Mouse (Mus musculus): Measurements from ENCODE around the gene Pjvk. TPM values are rescaled to one million over a fixed set of nuclear protein-coding genes. Genes with fewer than 3 reads are reported as not detected.
A peak's percentile ranks its signal among the peaks of the same experiment; 100 is the strongest.

The Pjvk gene
- polyA plus RNA-seq, 1 experiment from 2014 or later, result 0.61 TPM

GRCm38 (mm10) chr2:76639637-76640036, 8.6 kb upstream of the Pjvk start:
- Histone ChIP-seq H3K36me3 (peaks cover 65% of the 10 kb centered on the region), H3K4me1 (no peaks in the 10 kb centered on the region), H3K27ac (no peak overlapping the region), H3K9me3 (no peaks in the 10 kb centered on the region), H3K4me2 (replicated peaks) (no peak overlapping the region), H3K4me3 (no peak overlapping the region), H3K27me3 (no peaks in the 10 kb centered on the region), H3K9ac (no peak overlapping the region)
- no peak for ATAC-seq (ENCODE audit: insufficient number of reproducible peaks, insufficient read depth, low FRiP score, low TSS enrichment)
- 95% methylated on average over 2 of the region's 2 CpGs for WGBS

DNA sequence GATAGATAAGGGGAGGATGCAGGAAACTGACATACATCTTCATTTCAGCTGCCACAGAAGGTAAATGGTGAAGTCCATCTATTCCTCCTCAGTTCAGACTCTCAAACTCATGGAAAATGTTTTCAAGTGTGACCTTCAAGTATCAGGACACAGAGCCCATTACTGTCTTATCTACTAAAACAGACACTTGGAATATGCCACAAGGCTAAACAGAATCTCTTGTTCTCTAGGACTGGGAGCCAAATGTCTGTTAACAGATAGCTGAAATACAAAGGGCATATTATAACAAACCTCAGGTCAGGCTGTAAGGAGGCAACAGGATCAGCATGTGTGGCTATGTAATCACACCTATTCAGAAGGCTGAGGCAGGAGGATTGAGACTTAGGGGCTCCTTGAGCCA, 4.5 kb upstream of the Pjvk start:
- ATAC-seq (ENCODE audit: insufficient number of reproducible peaks, insufficient read depth, low FRiP score, low TSS enrichment), result no peak
- Histone ChIP-seq H3K27me3 (no peaks in the 10 kb centered on the region), H3K27ac (no peak overlapping the region), H3K36me3 (peaks cover 34% of the 10 kb centered on the region), H3K9me3 (no peaks in the 10 kb centered on the region), H3K4me2 (replicated peaks) (no peak overlapping the region), H3K9ac (no peak overlapping the region), H3K4me3 (no peak overlapping the region), H3K4me1 (peaks cover 9% of the 10 kb centered on the region; the same call in 1 of the 2 replicates)

GRCm38 (mm10) chr2:76647441-76647869, 821 bp upstream of the Pjvk start:
- H3K4me2 ChIP-seq (replicated peaks), result peak overlapping the region; percentile 78
- peak overlapping the region; percentile 82 for H3K4me3 ChIP-seq
- peaks cover 9% of the 10 kb centered on the region; the same call in 1 of the 2 replicates for H3K36me3 ChIP-seq
- under 1% methylated on average over 32 of the region's 32 CpGs for WGBS
- H3K9ac ChIP-seq, result peak overlapping the region; percentile 90
- H3K27me3 ChIP-seq, result no peaks in the 10 kb centered on the region
- ATAC-seq (ENCODE audit: insufficient number of reproducible peaks, insufficient read depth, low FRiP score, low TSS enrichment), result peak; percentile 70
- H3K27ac ChIP-seq, result peak overlapping the region; percentile 91
- peaks cover 9% of the 10 kb centered on the region; the same call in 1 of the 2 replicates for H3K4me1 ChIP-seq
- H3K9me3 ChIP-seq, result no peaks in the 10 kb centered on the region

DNA sequence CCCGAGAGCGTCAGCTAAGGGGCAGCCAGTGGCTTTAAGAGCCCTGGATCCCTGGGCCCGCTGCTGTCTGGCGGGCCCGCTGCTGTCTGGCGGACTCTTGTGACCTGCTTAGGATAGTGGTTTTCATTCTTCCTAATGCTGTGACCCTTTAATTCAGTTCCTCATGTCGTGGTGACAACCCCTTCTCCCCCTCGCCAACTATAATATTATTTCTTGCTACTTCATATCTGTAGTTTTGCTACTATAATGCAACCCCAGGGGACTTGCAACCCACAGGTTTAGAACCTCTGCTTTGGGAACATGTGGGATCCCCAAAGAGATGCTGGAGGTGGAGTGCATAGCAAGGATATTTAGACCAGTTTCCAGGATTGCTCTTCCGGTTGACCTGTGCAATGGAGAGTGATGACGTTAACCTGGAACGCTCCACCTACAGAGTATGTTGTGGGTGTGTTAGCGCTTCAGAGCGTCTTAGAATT, 428 bp downstream of the Pjvk start:
- ATAC-seq (ENCODE audit: insufficient number of reproducible peaks, insufficient read depth, low FRiP score, low TSS enrichment), result peak; percentile 53
- Histone ChIP-seq H3K27me3 (no peaks in the 10 kb centered on the region), H3K9ac (peak overlapping the region; percentile 90), H3K9me3 (no peaks in the 10 kb centered on the region), H3K4me2 (replicated peaks) (peak overlapping the region; percentile 78), H3K4me3 (peak overlapping the region; percentile 82; the same call in 1 of the 2 replicates), H3K4me1 (peaks cover 9% of the 10 kb centered on the region; the same call in 1 of the 2 replicates), H3K36me3 (peaks cover 3% of the 10 kb centered on the region; the same call in 1 of the 2 replicates), H3K27ac (peak overlapping the region; percentile 91)
- WGBS, result 32% methylated on average over 13 of the region's 13 CpGs

GRCm38 (mm10) chr2:76653070-76653469, 4.8 kb downstream of the Pjvk start:
- WGBS, result 88% methylated on average over 4 of the region's 4 CpGs
- Histone ChIP-seq H3K27me3 (no peaks in the 10 kb centered on the region), H3K4me1 (no peaks in the 10 kb centered on the region), H3K4me2 (replicated peaks) (no peak overlapping the region), H3K27ac (no peak overlapping the region), H3K9ac (no peak overlapping the region), H3K4me3 (no peak overlapping the region), H3K36me3 (no peaks in the 10 kb centered on the region), H3K9me3 (no peaks in the 10 kb centered on the region)
- no peak for ATAC-seq (ENCODE audit: insufficient number of reproducible peaks, insufficient read depth, low FRiP score, low TSS enrichment)

GRCm38 (mm10) chr2:76654646-76655045, 6.4 kb downstream of the Pjvk start:
- ATAC-seq (ENCODE audit: insufficient number of reproducible peaks, insufficient read depth, low FRiP score, low TSS enrichment), result no peak
- Histone ChIP-seq H3K9me3 (no peaks in the 10 kb centered on the region), H3K9ac (no peak overlapping the region), H3K27me3 (no peaks in the 10 kb centered on the region), H3K4me2 (replicated peaks) (no peak overlapping the region), H3K36me3 (no peaks in the 10 kb centered on the region), H3K4me3 (no peak overlapping the region), H3K4me1 (no peaks in the 10 kb centered on the region; the same call in 1 of the 2 replicates), H3K27ac (no peak overlapping the region)
- WGBS, result 79% methylated on average over 5 of the region's 5 CpGs

DNA sequence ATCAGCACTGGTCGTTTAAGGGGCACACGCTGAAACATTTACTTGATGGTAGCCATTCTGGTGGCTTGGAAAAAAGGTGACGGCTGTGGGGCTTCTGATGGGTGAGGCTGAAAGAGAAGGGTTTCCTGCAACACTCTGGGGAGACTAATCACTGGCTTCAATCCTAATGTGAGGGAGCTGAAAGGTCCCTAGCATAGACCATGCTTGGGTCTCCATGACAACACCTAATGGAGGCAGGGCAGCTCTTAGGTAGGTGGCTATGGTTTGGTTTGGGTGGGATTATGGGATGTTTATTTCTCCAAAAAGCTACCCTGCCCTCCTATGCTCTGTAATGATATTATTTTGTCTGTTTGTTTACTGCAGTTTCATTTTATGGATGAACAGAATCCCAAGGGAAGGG, 7.2 kb downstream of the Pjvk start:
- H3K27ac ChIP-seq, result no peak overlapping the region
- no peak for ATAC-seq (ENCODE audit: insufficient number of reproducible peaks, insufficient read depth, low FRiP score, low TSS enrichment)
- H3K4me1 ChIP-seq, result no peaks in the 10 kb centered on the region; the same call in 1 of the 2 replicates
- no peaks in the 10 kb centered on the region for H3K36me3 ChIP-seq
- no peak overlapping the region for H3K4me2 ChIP-seq (replicated peaks)
- no peaks in the 10 kb centered on the region for H3K27me3 ChIP-seq
- no peaks in the 10 kb centered on the region for H3K9me3 ChIP-seq
- 80% methylated on average over 3 of the region's 3 CpGs for WGBS
- H3K4me3 ChIP-seq, result no peak overlapping the region
- no peak overlapping the region for H3K9ac ChIP-seq

- H3K36me3 ChIP-seq, result no peaks in the 10 kb centered on the region
Measured at GRCm38 (mm10) chr2:76655982-76656381, 7.7 kb downstream of the Pjvk start.

GRCm38 (mm10) chr2:76658551-76658950, 10.3 kb downstream of the Pjvk start:
- ATAC-seq (ENCODE audit: insufficient number of reproducible peaks, insufficient read depth, low FRiP score, low TSS enrichment), result no peak
- H3K36me3 ChIP-seq, result peaks cover 16% of the 10 kb centered on the region
- H3K4me3 ChIP-seq, result no peak overlapping the region
- H3K9ac ChIP-seq, result no peak overlapping the region
- no peak overlapping the region for H3K27ac ChIP-seq
- H3K9me3 ChIP-seq, result no peaks in the 10 kb centered on the region
- no peaks in the 10 kb centered on the region for H3K27me3 ChIP-seq
- H3K4me2 ChIP-seq (replicated peaks), result no peak overlapping the region
- no peaks in the 10 kb centered on the region; the same call in 1 of the 2 replicates for H3K4me1 ChIP-seq
- 79% methylated on average over 13 of the region's 13 CpGs for WGBS

More at GRCm38 (mm10) chr2:76655982-76656381, 7.7 kb downstream of the Pjvk start:
- no peaks in the 10 kb centered on the region; the same call in 1 of the 2 replicates for H3K4me1 ChIP-seq
- H3K9me3 ChIP-seq, result no peaks in the 10 kb centered on the region
- H3K9ac ChIP-seq, result no peak overlapping the region
- WGBS, result 4% methylated on average over 1 of the region's 1 CpGs
- no peak overlapping the region for H3K4me2 ChIP-seq (replicated peaks)
- H3K27ac ChIP-seq, result no peak overlapping the region
- ATAC-seq (ENCODE audit: insufficient number of reproducible peaks, insufficient read depth, low FRiP score, low TSS enrichment), result no peak
- H3K27me3 ChIP-seq, result no peaks in the 10 kb centered on the region
- H3K4me3 ChIP-seq, result no peak overlapping the region

DNA sequence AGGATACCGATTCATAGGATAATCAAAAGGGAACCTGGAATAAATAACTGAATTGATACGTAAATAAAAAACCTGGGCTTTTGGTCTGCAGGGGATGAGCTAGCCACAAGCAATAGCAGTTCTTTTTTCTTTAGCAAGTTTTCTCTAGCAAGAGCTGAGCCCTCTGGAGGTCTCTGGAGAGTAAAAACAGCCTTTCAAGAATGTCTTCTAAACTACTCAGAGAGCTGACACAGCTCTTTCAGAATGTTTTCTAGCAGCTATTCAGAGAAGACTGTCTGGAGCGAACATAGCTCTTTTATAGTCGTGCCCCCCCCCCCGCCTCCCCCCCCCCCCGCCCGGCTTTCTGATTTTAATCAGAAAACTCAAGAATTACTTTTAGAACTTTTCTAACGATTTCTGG, 11.1 kb downstream of the Pjvk start:
- H3K27ac ChIP-seq, result no peak overlapping the region
- no peaks in the 10 kb centered on the region; the same call in 1 of the 2 replicates for H3K4me1 ChIP-seq
- H3K4me2 ChIP-seq (replicated peaks), result no peak overlapping the region
- H3K4me3 ChIP-seq, result no peak overlapping the region
- H3K9me3 ChIP-seq, result no peaks in the 10 kb centered on the region
- H3K36me3 ChIP-seq, result peaks cover 24% of the 10 kb centered on the region
- H3K9ac ChIP-seq, result no peak overlapping the region
- ATAC-seq (ENCODE audit: insufficient number of reproducible peaks, insufficient read depth, low FRiP score, low TSS enrichment), result no peak
- 58% methylated on average over 4 of the region's 8 CpGs for WGBS
- no peaks in the 10 kb centered on the region for H3K27me3 ChIP-seq

DNA sequence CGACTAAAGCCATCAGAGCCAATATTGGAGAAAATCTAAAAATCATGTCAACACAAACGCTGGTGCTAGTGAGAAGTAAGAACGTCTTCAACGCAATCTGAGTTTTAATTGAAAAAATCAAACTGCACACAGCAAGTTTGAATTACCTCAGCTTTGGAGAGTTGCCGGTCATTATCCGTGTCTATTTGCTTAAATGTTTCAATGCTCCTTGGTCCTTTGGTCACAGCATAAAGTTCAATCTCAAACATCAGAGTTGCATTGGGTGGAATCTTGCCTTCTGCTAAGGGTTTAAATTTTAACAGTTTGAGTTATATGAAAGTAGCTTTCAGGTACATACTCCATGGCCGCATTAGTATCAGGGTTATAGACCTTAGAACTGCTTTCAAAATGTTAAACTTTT, 17.3 kb downstream of the Pjvk start:
- Histone ChIP-seq H3K4me1 (no peaks in the 10 kb centered on the region), H3K9me3 (no peaks in the 10 kb centered on the region), H3K4me3 (no peak overlapping the region), H3K9ac (no peak overlapping the region), H3K4me2 (replicated peaks) (no peak overlapping the region), H3K36me3 (peaks cover 33% of the 10 kb centered on the region), H3K27ac (no peak overlapping the region), H3K27me3 (no peaks in the 10 kb centered on the region)
- 93% methylated on average over 7 of the region's 7 CpGs for WGBS
- ATAC-seq (ENCODE audit: insufficient number of reproducible peaks, insufficient read depth, low FRiP score, low TSS enrichment), result no peak

GRCm38 (mm10) chr2:76667200-76667599, 18.9 kb downstream of the Pjvk start:
- H3K4me1 ChIP-seq, result no peaks in the 10 kb centered on the region

More at GRCm38 (mm10) chr2:76667200-76667599, 18.9 kb downstream of the Pjvk start:
- 82% methylated on average over 5 of the region's 5 CpGs for WGBS
- no peak overlapping the region for H3K4me3 ChIP-seq
- H3K27ac ChIP-seq, result no peak overlapping the region
- no peak overlapping the region for H3K4me2 ChIP-seq (replicated peaks)
- no peak for ATAC-seq (ENCODE audit: insufficient number of reproducible peaks, insufficient read depth, low FRiP score, low TSS enrichment)
- peaks cover 25% of the 10 kb centered on the region for H3K36me3 ChIP-seq
- no peaks in the 10 kb centered on the region for H3K27me3 ChIP-seq
- H3K9ac ChIP-seq, result no peak overlapping the region
- H3K9me3 ChIP-seq, result no peaks in the 10 kb centered on the region
